Mouse (Mus musculus) intestine, postnatal 0 days (tissue): ENCODE measurements around the gene Snrpg. TPM values are rescaled to one million over a fixed set of nuclear protein-coding genes. Genes with fewer than 3 reads are reported as not detected.

Experiments used
- ATAC-seq: fragments of 200-750 bp; cut with Nextera tagmentation; 2 replicates; pipeline ENCODE4 v1.8.0; 2017; ENCODE audit warnings: mild to moderate bottlenecking, moderate TSS enrichment, moderate library complexity
- H3K27ac ChIP-seq: fragments of 300-500 bp; sonication (generic); 2 replicates; pipeline ENCODE4 v1.5.1; 2014; ENCODE audit warnings: mild to moderate bottlenecking, low read depth, low read length, moderate library complexity
- H3K27me3 ChIP-seq: fragments of 300-500 bp; sonication (generic); replicated peaks from 2 replicates; pipeline ENCODE4 v1.6.1; 2014; ENCODE audit warnings: low read length, mixed read lengths; ENCODE audit not compliant: control insufficient read depth, insufficient read depth
- H3K36me3 ChIP-seq: fragments of 300-500 bp; sonication (generic); 2 replicates; pipeline ENCODE4 v1.6.1; 2014; ENCODE audit warnings: mild to moderate bottlenecking, moderate library complexity; ENCODE audit not compliant: control insufficient read depth, insufficient read depth
- H3K4me1 ChIP-seq: fragments of 300-500 bp; sonication (generic); replicated peaks from 2 replicates; pipeline ENCODE4 v1.6.1; 2014; ENCODE audit warnings: antibody characterized with exemption, low read length, mixed read lengths; ENCODE audit not compliant: control insufficient read depth, insufficient read depth
- H3K4me2 ChIP-seq: fragments of 300-500 bp; sonication (generic); replicated peaks from 2 replicates; pipeline ENCODE4 v1.6.1; 2014; ENCODE audit warnings: low read depth, mild to moderate bottlenecking, moderate library complexity
- H3K4me3 ChIP-seq: fragments of 300-500 bp; sonication (generic); 2 replicates; pipeline ENCODE4 v1.5.1; 2014; ENCODE audit warnings: low read depth, low read length
- H3K9ac ChIP-seq: fragments of 300-500 bp; sonication (generic); 2 replicates; pipeline ENCODE4 v1.6.1; 2014; ENCODE audit warnings: mild to moderate bottlenecking, low read depth, low read length
- H3K9me3 ChIP-seq: fragments of 300-500 bp; sonication (generic); 2 replicates; pipeline ENCODE4 v1.6.1; 2016; ENCODE audit warnings: mixed run types; ENCODE audit not compliant: control insufficient read depth
- CTCF ChIP-seq: sonication (generic); IDR thresholded peaks from 2 replicates; pipeline ENCODE4 v1.5.1; 2016; ENCODE audit warnings: low read depth, mild to moderate bottlenecking, control low read depth, antibody characterized with exemption, moderate library complexity
- WGBS: fragments of 180-500 bp; shearing (Covaris S2); extraction: QIAGEN DNeasy Blood & Tissue Kit; methylation state at CpG from one replicate; pipeline ENCODE4 v1.1.7; 2014; 5-methylcytosine and 5-hydroxymethylcytosine counted together
- polyA plus RNA-seq: library from polyadenylated mRNA; unstranded; fragments of >200 nt; fragmentation: Nextera tagmentation; extraction: Ambion mirVana; gene quantifications from 2 replicates; pipeline ENCODE4 v1.2.1, GENCODE M21; 2015

Snrpg gene
- polyA plus RNA-seq, 1 experiment from 2014 or later: 196 TPM

DNA sequence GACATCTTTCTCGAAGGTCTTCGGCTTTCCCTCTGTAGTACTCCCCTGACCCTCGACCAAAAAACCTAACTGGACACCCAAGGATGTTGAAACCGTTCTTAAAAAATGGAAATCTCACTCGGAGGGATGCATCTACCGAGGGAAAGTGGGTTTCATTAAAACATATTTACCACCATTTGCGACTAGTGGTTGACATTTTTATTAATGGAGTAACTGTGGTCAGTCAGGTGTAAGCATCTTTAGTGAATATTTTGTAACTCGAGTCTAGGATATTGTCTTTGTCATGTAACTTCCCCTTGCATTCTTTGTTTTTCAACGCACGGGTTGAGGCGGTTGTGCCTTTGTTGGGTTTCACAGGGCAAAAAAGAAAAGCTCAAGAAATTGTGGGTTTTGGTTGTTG is 33.9 kb downstream of the Snrpg start:
- Histone ChIP-seq H3K27me3 (no peaks in the 10 kb centered on the region), H3K36me3 (no peaks in the 10 kb centered on the region; the same call in 1 of the 2 replicates), H3K27ac (peak overlapping the region; percentile 99), H3K9ac (peak overlapping the region; percentile 95), H3K9me3 (no peaks in the 10 kb centered on the region), H3K4me1 (0 out of 2 replicates have a peak, but pooled peaks cover 3% of the 10 kb centered on the region), H3K4me2 (peak overlapping the region; percentile 69), H3K4me3 (peak overlapping the region; percentile 93)
- ATAC-seq: no peak
- TF ChIP-seq CTCF: no peak
- WGBS: under 1% methylated on average over 11 of the region's 11 CpGs

GRCm38 (mm10) chr6:86406306-86406705 is 35.2 kb downstream of the Snrpg start:
- no peak overlapping the region for H3K9ac ChIP-seq
- no peak for TF ChIP-seq CTCF
- no peak overlapping the region for H3K4me3 ChIP-seq
- no peak overlapping the region for H3K4me2 ChIP-seq
- ATAC-seq: no peak
- no peaks in the 10 kb centered on the region for H3K27me3 ChIP-seq
- H3K4me1 ChIP-seq: 0 out of 2 replicates have a peak, but pooled peaks cover 3% of the 10 kb centered on the region
- no peak overlapping the region for H3K27ac ChIP-seq
- no peaks in the 10 kb centered on the region; the same call in 1 of the 2 replicates for H3K36me3 ChIP-seq
- no peaks in the 10 kb centered on the region for H3K9me3 ChIP-seq

DNA sequence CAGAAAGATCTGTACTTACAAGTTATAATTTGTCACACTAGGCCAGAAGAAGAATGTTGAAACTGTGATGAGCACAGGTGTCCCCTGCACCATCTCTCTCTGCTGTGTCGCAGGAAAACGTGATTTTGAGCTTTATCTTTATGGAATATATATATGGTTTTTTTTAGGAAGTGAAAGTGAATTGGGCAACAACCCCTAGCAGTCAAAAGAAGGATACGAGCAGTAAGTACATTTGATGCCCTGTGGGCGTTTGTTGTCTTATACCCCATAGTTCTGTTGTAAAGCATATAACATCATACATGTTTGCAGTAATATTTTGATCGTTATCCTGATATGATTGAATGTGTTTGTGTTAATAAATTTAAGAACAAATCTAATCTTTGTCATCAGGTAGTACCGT is 47.6 kb downstream of the Snrpg start:
- WGBS: 86% methylated on average over 6 of the region's 6 CpGs
- H3K27ac ChIP-seq: no peak overlapping the region
- TF ChIP-seq CTCF: no peak
- no peaks in the 10 kb centered on the region for H3K4me1 ChIP-seq
- H3K9me3 ChIP-seq: no peaks in the 10 kb centered on the region
- H3K4me2 ChIP-seq: no peak overlapping the region
- ATAC-seq: no peak
- H3K9ac ChIP-seq: no peak overlapping the region
- H3K27me3 ChIP-seq: no peaks in the 10 kb centered on the region
- H3K36me3 ChIP-seq: peaks cover 62% of the 10 kb centered on the region
- no peak overlapping the region for H3K4me3 ChIP-seq

DNA sequence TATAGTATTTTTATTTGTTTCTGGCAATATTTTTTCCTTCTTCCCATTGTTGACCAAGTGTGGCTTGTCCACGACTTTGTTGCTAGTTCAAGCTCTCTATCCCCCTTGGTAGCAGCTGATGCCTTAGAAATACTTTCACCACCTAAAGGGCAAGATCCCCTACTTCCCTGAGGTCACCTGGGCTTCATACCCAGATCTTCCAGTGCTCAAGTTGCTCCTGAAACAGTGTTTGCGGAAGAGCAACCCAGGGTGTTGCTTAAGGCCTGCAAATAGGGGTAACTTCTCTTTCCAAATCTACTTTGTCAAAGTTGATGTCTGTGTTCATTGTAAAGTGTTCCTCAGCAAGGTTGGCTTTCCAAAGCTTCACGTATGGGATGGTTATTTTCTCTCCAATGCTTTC is 48.1 kb downstream of the Snrpg start:
- no peak overlapping the region for H3K27ac ChIP-seq
- ATAC-seq: no peak
- H3K36me3 ChIP-seq: peaks cover 63% of the 10 kb centered on the region
- H3K27me3 ChIP-seq: no peaks in the 10 kb centered on the region
- WGBS: 85% methylated on average over 3 of the region's 3 CpGs
- no peak overlapping the region for H3K4me3 ChIP-seq
- TF ChIP-seq CTCF: no peak
- H3K4me1 ChIP-seq: no peaks in the 10 kb centered on the region
- H3K4me2 ChIP-seq: no peak overlapping the region
- H3K9ac ChIP-seq: no peak overlapping the region
- H3K9me3 ChIP-seq: no peaks in the 10 kb centered on the region

DNA sequence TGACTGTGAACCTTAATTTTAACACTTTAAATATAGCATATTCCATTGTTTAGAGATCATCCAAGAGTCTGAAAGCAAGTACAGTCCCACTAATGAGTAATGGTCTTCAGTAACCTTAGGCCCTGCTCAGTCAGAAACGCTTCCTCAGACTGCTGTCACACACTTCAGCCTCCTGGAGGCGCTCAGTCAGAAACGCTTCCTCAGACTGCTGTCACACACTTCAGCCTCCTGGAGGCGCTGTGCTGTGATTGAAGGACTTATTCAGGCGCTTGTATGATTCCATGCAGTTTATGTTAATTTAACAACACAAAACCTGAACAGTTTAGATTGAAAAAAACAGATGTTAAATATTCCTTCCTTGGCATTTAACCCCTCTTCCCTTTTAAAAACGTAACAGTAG is 49.4 kb downstream of the Snrpg start:
- H3K27ac ChIP-seq: no peak overlapping the region
- no peaks in the 10 kb centered on the region for H3K27me3 ChIP-seq
- H3K36me3 ChIP-seq: peaks cover 73% of the 10 kb centered on the region
- no peak for ATAC-seq
- H3K9ac ChIP-seq: no peak overlapping the region
- WGBS: 82% methylated on average over 6 of the region's 6 CpGs
- H3K4me1 ChIP-seq: no peaks in the 10 kb centered on the region
- peak; percentile 64 for TF ChIP-seq CTCF
- no peak overlapping the region for H3K4me3 ChIP-seq
- no peaks in the 10 kb centered on the region for H3K9me3 ChIP-seq
- no peak overlapping the region for H3K4me2 ChIP-seq

GRCm38 (mm10) chr6:86426358-86426757 is 55.3 kb downstream of the Snrpg start, which contains the start of gene Gm44790:
Gene Gm44790, plus strand, starts transcription at chr6:86426658.
- ATAC-seq: no peak
- 91% methylated on average over 1 of the region's 1 CpGs for WGBS
- Histone ChIP-seq H3K4me3 (no peak within 1 kb of the TSS), H3K4me2 (no peak within 1 kb of the TSS), H3K4me1 (no peaks in the 10 kb centered on the region), H3K9ac (no peak within 1 kb of the TSS), H3K9me3 (no peaks in the 10 kb centered on the region), H3K27me3 (no peaks in the 10 kb centered on the region), H3K36me3 (peaks cover 72% of the 10 kb centered on the region), H3K27ac (no peak within 1 kb of the TSS)
- no peak for TF ChIP-seq CTCF

Other genes with a start within 250 kb of the Snrpg start
- 7.5 and 8.4 TPM in 2 replicates for gene Tgfa, start 176.1 kb upstream of the Snrpg start, polyA plus RNA-seq
- 64.8 and 65.8 TPM in 2 replicates for gene Fam136a, start 5.7 kb upstream of the Snrpg start, polyA plus RNA-seq
- 37.8 and 41.0 TPM in 2 replicates for gene Pcyox1, start 25.9 kb downstream of the Snrpg start, polyA plus RNA-seq
- gene Tia1, start 32.9 kb downstream of the Snrpg start, polyA plus RNA-seq: 33.0 and 35.7 TPM in 2 replicates
- not detected in 2 replicates for gene Gm44790, start 55.4 kb downstream of the Snrpg start, polyA plus RNA-seq
- gene C87436, start 67.1 kb downstream of the Snrpg start, polyA plus RNA-seq: 12.4 and 12.8 TPM in 2 replicates
- gene Pcbp1, start 155.0 kb downstream of the Snrpg start, polyA plus RNA-seq: 326 and 327 TPM in 2 replicates